Mouse (Mus musculus): ENCODE measurements around the gene Ksr1. TPM values are rescaled to one million over a fixed set of nuclear protein-coding genes. Genes with fewer than 3 reads are reported as not detected.

Gene Ksr1
- polyA plus RNA-seq, 1 experiment from 2014 or later: 3.5 TPM

DNA sequence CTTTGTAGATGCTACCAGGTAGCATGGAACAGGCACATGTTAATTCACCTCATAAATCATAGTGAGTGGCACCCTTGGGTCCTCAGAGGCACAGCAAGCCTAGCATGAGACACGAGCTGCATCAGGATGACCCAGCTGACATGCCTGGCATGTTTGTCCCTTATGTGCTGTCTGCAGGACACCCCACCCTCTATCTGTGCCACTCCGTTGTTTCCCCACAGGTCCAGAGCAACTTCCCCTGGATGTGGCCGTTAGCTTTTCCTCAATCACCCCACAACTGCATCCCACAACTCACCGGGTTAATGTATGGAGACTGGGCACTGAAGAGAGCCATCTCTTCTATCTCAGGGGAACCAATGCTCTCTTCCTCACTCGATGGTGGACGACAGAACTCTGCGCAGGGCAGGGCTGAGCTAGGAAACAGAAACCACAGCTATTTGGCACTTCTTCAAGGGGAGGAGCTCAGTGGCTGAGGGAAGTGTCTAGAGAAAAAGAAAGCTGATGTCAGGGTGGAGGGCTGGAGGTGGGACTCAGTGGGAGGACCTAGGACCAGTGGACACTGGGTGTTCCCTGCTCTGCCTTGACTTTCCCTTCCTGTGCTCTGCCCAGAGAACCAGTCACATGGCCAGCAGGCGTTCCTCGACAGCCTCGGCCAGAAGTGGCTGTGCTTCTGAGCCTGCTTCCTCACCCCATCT is 161.6 kb downstream of the Ksr1 start, which contains the start of gene Lgals9:
Gene Lgals9, minus strand, starts transcription at position 464 of the 695 bp plus-strand sequence.
- Histone ChIP-seq H3K9me3 (no peaks in the 10 kb centered on the region), H3K4me3 (no peak within 1 kb of the TSS), H3K27me3 (no peaks in the 10 kb centered on the region), H3K27ac (no peak within 1 kb of the TSS), H3K4me1 (replicated peaks) (no peaks in the 10 kb centered on the region), H3K9ac (no peak within 1 kb of the TSS), H3K4me2 (no peak within 1 kb of the TSS), H3K36me3 (no peaks in the 10 kb centered on the region)
- WGBS: 80% methylated on average over 10 of the region's 10 CpGs
- no peak for ATAC-seq (ENCODE audit: low FRiP score)

DNA sequence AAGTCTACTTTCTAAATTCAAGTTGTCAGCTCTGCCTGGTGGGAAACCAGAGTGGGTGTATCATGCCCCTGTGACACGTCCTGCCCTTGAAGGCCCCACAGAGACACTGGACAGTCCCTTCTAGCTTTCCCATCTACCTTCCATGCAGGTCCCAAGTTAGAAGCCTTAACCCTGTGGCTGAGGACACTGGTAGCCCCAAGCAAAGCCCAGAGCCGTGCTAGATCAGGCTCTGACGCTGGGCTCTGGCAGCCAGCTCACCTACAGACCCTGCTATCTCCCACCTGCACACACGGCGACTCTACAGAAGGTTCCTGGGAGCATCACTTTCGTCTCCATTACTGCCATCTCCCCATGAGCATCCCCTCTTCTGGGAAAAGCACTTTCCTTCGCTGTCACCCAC is 162.7 kb downstream of the Ksr1 start:
- H3K9ac ChIP-seq: no peak overlapping the region
- H3K4me2 ChIP-seq: no peak overlapping the region
- H3K27me3 ChIP-seq: no peaks in the 10 kb centered on the region
- H3K9me3 ChIP-seq: no peaks in the 10 kb centered on the region
- H3K27ac ChIP-seq: no peak overlapping the region
- H3K36me3 ChIP-seq: no peaks in the 10 kb centered on the region
- no peak overlapping the region for H3K4me3 ChIP-seq
- no peak for ATAC-seq (ENCODE audit: low FRiP score)
- no peaks in the 10 kb centered on the region for H3K4me1 ChIP-seq (replicated peaks)
- WGBS: 83% methylated on average over 7 of the region's 7 CpGs

DNA sequence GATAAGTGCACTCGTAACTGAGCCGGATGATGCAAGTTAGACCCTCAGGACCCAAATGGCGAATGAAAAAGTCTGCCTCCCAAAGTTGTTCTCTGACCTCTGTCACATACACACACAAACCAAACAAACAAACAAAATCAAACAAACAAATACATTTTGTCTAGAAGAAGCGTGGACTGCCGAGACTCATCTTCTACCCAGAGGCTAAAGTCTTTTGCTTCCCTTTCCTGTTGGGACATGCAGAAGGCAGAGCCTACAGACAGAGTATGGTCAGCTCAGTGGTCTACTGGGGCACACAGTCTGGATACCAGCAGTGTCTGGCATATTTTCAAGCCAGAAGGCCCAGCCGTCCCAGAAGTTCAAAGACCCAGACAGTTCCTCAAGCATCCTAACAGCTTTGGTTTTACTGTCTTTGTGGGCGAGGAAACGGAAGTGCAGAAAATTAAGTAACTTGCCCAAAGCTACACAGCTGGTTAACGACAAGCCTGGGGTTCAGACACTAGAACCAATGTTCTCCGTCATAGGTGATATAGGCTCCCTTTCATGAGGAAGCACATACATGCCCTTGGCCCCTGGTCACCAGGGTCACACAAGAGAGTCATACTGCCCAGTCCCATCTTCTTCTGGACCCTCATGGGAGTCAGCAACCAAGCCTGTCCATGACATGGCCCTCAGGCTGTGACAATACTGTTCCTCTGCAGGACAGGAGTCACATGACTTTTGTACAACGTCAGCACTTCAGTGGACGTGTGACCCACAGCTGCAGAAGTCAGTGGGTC is 163.5 kb downstream of the Ksr1 start:
- no peak overlapping the region for H3K9ac ChIP-seq
- WGBS: 86% methylated on average over 12 of the region's 12 CpGs
- no peak for ATAC-seq (ENCODE audit: low FRiP score)
- H3K9me3 ChIP-seq: no peaks in the 10 kb centered on the region
- no peak overlapping the region for H3K27ac ChIP-seq
- H3K4me1 ChIP-seq (replicated peaks): no peaks in the 10 kb centered on the region
- no peaks in the 10 kb centered on the region for H3K27me3 ChIP-seq
- no peaks in the 10 kb centered on the region for H3K36me3 ChIP-seq
- H3K4me2 ChIP-seq: no peak overlapping the region
- no peak overlapping the region for H3K4me3 ChIP-seq

DNA sequence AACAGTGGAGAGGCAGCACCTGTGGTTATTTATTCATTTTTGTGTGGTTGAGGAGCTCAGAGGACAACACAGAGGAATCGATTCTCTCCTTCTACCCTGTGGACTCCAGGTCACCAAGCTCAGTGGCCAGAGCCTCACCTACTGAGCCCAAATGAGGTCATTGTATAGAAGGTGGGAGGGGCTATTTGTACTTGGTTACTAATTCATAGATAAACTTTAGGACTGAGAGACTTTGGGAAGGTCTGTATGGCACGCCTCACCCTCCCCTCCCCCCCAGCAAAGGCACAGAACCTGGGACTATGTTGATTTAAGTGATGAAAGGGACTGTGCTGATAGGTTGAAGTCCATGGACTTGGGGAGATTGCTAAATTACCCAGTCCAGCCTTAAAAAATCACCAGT is 164.2 kb downstream of the Ksr1 start:
- H3K4me3 ChIP-seq: no peak overlapping the region
- no peak overlapping the region for H3K4me2 ChIP-seq
- no peaks in the 10 kb centered on the region for H3K27me3 ChIP-seq
- no peak for ATAC-seq (ENCODE audit: low FRiP score)
- H3K4me1 ChIP-seq (replicated peaks): no peaks in the 10 kb centered on the region
- WGBS: 88% methylated on average over 2 of the region's 2 CpGs
- H3K9ac ChIP-seq: no peak overlapping the region
- no peaks in the 10 kb centered on the region for H3K36me3 ChIP-seq
- H3K9me3 ChIP-seq: no peaks in the 10 kb centered on the region
- H3K27ac ChIP-seq: no peak overlapping the region

DNA sequence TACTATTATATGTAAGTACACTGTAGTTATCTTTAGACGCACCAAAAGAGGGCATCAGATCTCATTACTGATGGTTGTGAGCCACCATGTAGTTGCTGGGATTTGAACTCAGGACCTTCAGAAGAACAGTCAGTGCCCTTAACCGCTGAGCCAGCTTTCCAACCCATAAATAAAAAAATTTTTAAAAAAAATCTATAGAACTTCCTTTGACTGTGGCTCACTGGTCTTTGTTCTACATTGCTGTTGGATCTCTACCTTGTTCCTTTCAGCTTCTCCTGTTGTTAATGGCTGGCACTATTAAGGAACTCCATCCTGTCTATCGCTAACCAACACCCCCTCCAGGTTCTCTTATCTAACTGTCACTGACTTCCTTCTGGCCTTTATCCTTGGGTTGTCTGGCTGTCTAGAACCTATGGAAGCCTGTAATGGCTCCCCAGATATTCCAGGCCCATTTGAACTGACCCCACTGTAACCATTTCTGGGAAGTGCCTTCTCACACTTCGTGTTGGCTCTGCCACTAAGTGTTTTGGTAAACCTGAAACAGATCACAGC is 166.0 kb downstream of the Ksr1 start:
- Histone ChIP-seq H3K27ac (no peak overlapping the region), H3K27me3 (no peaks in the 10 kb centered on the region), H3K4me3 (no peak overlapping the region), H3K9me3 (no peaks in the 10 kb centered on the region), H3K9ac (no peak overlapping the region), H3K4me2 (no peak overlapping the region), H3K36me3 (no peaks in the 10 kb centered on the region), H3K4me1 (replicated peaks) (no peaks in the 10 kb centered on the region)
- 89% methylated on average over 4 of the region's 4 CpGs for WGBS
- no peak for ATAC-seq (ENCODE audit: low FRiP score)

DNA sequence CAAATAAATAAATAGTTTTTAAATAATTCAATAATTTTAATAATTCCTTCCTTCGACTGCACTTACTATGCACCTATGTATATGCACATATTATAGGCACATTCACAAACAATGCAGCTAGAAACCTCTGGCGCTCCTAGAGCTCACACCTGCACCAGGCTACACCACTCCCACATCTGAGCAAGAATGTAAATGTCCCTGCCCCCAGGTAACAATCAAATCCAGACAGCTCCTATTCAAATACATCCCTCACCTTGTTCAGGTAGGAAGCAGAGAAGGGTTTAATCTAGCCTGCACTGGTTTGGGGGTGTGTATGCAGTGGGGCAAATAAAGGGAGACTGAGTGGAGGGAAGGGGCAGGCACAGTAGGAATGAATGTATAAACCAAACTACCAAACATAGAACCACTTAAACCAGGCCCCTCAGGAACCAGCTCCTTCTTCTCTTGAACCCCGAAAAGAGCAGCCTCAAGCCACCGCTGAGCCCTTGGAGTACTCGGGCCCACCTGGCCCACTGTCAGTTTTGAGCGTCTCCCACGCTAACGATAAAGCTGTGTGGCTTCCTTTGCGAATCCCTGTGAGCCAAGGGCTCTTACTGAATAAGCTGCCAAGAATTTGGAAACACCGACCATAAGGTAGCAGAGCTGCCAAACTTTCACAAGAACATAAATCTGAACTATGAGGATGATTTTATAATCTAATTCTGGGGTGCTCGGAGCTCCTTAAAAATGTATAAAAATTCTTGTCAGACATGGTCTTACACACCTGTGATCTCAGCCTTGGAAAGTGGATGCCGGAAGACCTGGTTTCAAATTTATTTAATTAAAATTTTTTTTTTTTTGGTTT is 167.8 kb downstream of the Ksr1 start:
- ATAC-seq (ENCODE audit: low FRiP score): no peak

DNA sequence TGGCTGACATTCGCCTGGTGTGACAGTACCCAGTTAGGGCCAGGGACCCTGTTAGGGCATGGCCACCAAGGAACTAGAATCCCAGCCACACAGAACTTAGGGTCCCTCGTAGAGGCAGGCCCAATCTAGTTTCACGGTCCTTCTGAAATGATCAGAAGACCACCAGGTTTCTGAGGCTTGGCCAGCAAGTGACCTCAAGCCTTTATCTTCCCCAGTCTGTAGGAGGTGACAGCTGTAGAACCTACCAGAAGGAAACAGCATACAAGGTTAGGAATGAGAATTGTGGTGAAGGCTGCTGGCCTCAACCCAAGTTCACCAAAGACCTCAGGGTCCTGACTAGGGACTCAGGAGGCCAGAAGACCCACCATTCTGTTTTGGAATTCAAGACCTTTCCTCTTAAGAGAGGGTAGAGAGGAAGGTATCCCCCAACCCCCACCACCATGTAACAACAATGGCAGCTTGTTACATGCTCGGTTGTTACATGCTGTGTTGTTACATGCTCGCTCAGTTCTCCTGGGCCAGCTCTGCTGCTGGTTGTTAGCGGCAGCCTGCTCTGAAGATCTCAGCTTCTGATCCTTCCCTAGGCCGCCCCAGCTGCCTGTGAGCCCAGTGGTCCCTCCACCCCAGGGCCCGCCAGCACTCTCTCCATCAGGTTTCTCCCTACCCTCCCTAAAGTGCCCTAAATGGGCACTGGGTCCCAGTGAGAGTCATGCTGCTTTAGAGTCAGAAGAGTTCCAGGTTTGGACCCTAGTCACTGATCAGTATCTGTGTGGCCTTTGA is 169.3 kb downstream of the Ksr1 start:
- Histone ChIP-seq H3K4me2 (no peak overlapping the region), H3K27ac (no peak overlapping the region), H3K4me1 (replicated peaks) (peaks cover 15% of the 10 kb centered on the region), H3K4me3 (no peak overlapping the region), H3K27me3 (no peaks in the 10 kb centered on the region), H3K9ac (no peak overlapping the region), H3K36me3 (no peaks in the 10 kb centered on the region), H3K9me3 (no peaks in the 10 kb centered on the region)
- WGBS: 85% methylated on average over 8 of the region's 8 CpGs
- ATAC-seq (ENCODE audit: low FRiP score): no peak

More for the DNA sequence above, 167.8 kb downstream of the Ksr1 start:
- Histone ChIP-seq H3K36me3 (no peaks in the 10 kb centered on the region), H3K27me3 (no peaks in the 10 kb centered on the region), H3K27ac (no peak overlapping the region), H3K9me3 (no peaks in the 10 kb centered on the region), H3K9ac (no peak overlapping the region), H3K4me3 (no peak overlapping the region), H3K4me2 (no peak overlapping the region), H3K4me1 (replicated peaks) (peaks cover 5% of the 10 kb centered on the region; the same call in 1 of the 2 replicates)
- 89% methylated on average over 12 of the region's 12 CpGs for WGBS

DNA sequence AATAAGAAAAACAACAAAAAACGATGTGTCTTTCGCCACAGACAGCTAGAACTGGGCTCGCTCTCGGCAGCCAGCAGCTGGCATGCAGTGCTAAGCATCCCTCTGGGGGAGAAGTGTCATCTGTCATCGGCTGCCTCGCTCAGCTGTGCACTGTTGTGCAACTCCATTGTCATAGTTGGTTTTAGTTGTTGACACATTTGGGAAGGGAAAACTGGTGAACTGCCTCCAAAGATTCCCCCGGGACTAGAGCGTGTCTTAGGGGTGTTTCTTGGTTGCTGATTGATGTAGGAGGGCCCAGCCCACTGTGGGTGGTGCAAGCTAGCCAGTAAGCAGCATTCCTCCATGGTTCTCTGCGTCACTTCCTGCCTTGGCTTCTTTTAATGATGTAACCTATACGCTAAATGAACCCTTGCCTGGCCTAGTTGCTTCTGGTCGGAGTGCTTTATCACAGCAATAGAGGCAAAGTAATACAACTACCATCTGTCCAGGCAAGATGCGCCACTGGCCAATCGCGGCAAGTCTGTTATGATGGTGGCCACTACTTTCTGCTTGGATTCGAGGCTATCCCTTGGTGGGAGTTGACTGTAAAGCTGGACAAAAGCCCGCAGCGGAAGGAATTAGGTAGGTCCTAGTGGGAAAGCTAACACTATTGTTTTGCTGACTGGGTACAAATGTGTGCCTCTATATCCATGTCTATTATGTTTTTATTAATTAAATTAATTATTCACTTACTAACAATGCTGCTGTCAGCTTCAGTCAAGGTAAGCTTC is 172.6 kb downstream of the Ksr1 start:
- Histone ChIP-seq H3K36me3 (no peaks in the 10 kb centered on the region), H3K4me2 (peak overlapping the region; percentile 37), H3K27me3 (no peaks in the 10 kb centered on the region), H3K9ac (peak overlapping the region; percentile 5; the same call in 1 of the 2 replicates), H3K4me1 (replicated peaks) (peaks cover 15% of the 10 kb centered on the region), H3K4me3 (0 out of 2 replicates have a peak overlapping the region, but pooled peaks have one; percentile 1), H3K9me3 (no peaks in the 10 kb centered on the region), H3K27ac (peak overlapping the region; percentile 69)
- peak; percentile 74; the same call in 1 of the 2 replicates for ATAC-seq (ENCODE audit: low FRiP score)
- WGBS: 51% methylated on average over 17 of the region's 17 CpGs

DNA sequence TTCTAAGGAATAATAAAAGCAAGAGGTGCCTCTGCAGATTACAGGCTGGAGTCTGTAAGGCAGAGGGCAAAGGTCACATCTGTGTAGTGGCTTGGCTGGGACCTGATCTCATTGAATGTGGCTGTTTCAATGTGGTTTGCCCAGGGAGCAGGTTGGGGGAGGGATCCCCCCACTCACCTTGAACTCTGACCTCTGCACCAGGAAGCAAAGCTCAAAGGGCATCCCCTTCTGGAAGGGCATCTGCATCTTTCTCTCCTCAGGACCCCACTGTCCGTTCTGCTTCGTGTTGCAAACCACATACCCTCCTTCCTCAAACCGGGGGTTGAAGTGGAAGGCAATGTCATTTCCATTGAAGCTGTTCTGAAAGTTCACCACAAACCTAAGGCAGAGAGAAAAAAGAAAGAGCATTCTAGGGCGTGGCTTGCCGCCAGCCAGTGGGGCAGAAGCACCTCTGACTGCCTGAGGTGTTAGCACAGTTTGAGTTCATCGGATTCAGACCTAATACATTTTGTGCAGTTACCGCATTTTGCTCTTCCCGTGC is 173.3 kb downstream of the Ksr1 start:
- Histone ChIP-seq H3K4me3 (no peak overlapping the region), H3K9me3 (no peaks in the 10 kb centered on the region), H3K27ac (peak overlapping the region; percentile 69), H3K9ac (0 out of 2 replicates have a peak overlapping the region, but pooled peaks have one; percentile 5), H3K36me3 (no peaks in the 10 kb centered on the region), H3K27me3 (no peaks in the 10 kb centered on the region), H3K4me2 (peak overlapping the region; percentile 37), H3K4me1 (replicated peaks) (peaks cover 15% of the 10 kb centered on the region)
- 59% methylated on average over 8 of the region's 8 CpGs for WGBS
- ATAC-seq (ENCODE audit: low FRiP score): no peak

DNA sequence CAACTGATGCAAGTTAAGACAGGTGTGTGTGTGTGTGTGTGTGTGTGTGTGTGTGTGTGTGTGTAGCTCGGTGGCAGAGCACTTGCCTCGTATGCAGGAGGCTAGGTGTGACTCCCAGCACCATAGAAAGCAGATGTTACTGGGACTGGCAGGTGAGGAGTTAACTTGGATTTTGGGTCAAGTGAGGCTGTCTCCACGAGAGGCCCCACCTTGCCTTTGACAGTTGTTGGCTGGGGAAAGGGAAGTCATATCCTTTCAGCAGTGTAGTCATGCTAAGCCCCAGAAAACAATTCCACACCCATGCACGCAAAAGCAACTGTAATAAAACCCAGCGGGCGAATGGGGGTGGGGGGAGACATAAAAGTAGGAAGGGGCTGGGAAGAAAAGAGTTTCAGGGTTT is 173.9 kb downstream of the Ksr1 start:
- Histone ChIP-seq H3K4me2 (no peak overlapping the region), H3K27ac (no peak overlapping the region), H3K9ac (no peak overlapping the region), H3K36me3 (no peaks in the 10 kb centered on the region), H3K9me3 (no peaks in the 10 kb centered on the region), H3K27me3 (no peaks in the 10 kb centered on the region), H3K4me1 (replicated peaks) (peaks cover 15% of the 10 kb centered on the region), H3K4me3 (no peak overlapping the region)
- no peak for ATAC-seq (ENCODE audit: low FRiP score)
- WGBS: 49% methylated on average over 6 of the region's 6 CpGs

DNA sequence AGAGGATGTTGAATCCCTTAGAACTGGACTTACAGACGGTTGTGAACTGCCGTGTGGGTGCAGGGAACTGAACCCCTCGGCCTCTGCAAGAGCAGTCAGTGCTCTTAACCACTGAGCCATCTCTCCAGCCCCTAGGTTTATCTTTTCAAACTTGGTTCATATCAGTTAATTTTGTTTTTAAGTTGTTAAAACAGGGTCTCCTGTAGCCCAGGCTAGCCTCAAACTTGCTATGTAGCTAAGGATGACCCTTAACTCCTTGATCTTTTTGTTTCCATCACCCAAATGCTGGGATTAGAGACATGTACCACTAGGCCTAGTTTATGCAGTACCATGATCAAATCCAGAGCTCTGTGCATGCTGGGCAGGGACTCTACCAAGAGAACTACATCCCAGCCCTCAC is 174.5 kb downstream of the Ksr1 start:
- Histone ChIP-seq H3K27me3 (no peaks in the 10 kb centered on the region), H3K27ac (no peak overlapping the region), H3K4me3 (no peak overlapping the region), H3K36me3 (no peaks in the 10 kb centered on the region), H3K4me2 (no peak overlapping the region), H3K4me1 (replicated peaks) (peaks cover 15% of the 10 kb centered on the region), H3K9me3 (no peaks in the 10 kb centered on the region), H3K9ac (no peak overlapping the region)
- ATAC-seq (ENCODE audit: low FRiP score): no peak
- WGBS: 95% methylated on average over 3 of the region's 3 CpGs
